ENCODE assay signal across 21 mouse cellular contexts in genomic region chr13:98297883-98298482, GRCm38 (mm10). TPM values are rescaled to one million over a fixed set of nuclear protein-coding genes. Genes with fewer than 3 reads are reported as not detected.
DNase-seq lines count a peak whose midpoint lies in the region; ATAC-seq and TF ChIP-seq lines count a peak whose summit lies in the region.
"Had no signal": no experiment of that assay in that cellular context is flagged by ENCODE, and none has a peak within 500 bp of the region (broad histone marks: within the 10 kb centered on the region; RNA-seq: fewer than 3 reads in every experiment).

No protein-coding gene starts in this region.

- no peaks in the 10 kb centered on the region for H3K4me1 ChIP-seq in intestine, postnatal 0 days (replicated peaks; ENCODE audit: control insufficient read depth, insufficient read depth, low read length)
- no peaks in the 10 kb centered on the region for H3K4me1 ChIP-seq in intestine, embryonic 16.5 days (ENCODE audit: control insufficient read depth, insufficient read depth, low read length)
- no peaks in the 10 kb centered on the region for H3K4me1 ChIP-seq in midbrain, postnatal 0 days (ENCODE audit: insufficient read depth, low read length)
- no peaks in the 10 kb centered on the region for H3K4me1 ChIP-seq in midbrain, embryonic 14.5 days (ENCODE audit: control insufficient read depth, insufficient read depth, low read length)

- no peak overlapping the region for H3K4me2 ChIP-seq in intestine, postnatal 0 days (replicated peaks; ENCODE audit: low read depth)
- H3K4me2 ChIP-seq in intestine, embryonic 16.5 days (ENCODE audit: low read depth, low read length) = no peak overlapping the region
- H3K4me2 ChIP-seq in midbrain, postnatal 0 days (ENCODE audit: low read depth, low read length, poor library complexity, severe bottlenecking) = no peak overlapping the region
- H3K4me2 ChIP-seq in midbrain, embryonic 14.5 days (ENCODE audit: low read length) = no peak overlapping the region

- no peak for DNase-seq in midbrain, postnatal 0 days (ENCODE audit: low spot score)
- DNase-seq in midbrain, embryonic 14.5 days = no peak
- peak; percentile 49 for DNase-seq in MN1 (ENCODE audit: low spot score)
- DNase-seq in adrenal gland, postnatal 10 days = no peak
- no peak for DNase-seq in spleen, adult 12 weeks (ENCODE audit: low spot score)
- DNase-seq in urinary bladder, postnatal 14 days (ENCODE audit: low spot score) = no peak
- DNase-seq: cerebellum, adult 11-12 months; cerebellum, postnatal 36 days; gastrocnemius, postnatal 25 days; heart, postnatal 4 days; layer of hippocampus, adult 9-11 months; liver; thymus, adult 18-20 months had no signal

- ATAC-seq in intestine, postnatal 0 days = no peak
- ATAC-seq in intestine, embryonic 16.5 days = no peak
- ATAC-seq in midbrain, postnatal 0 days (ENCODE audit: low FRiP score) = no peak
- no peak for ATAC-seq in midbrain, embryonic 14.5 days (ENCODE audit: low FRiP score, low TSS enrichment)

- H3K27me3 ChIP-seq in intestine, postnatal 0 days (replicated peaks; ENCODE audit: control insufficient read depth, insufficient read depth, low read length) = no peaks in the 10 kb centered on the region
- no peaks in the 10 kb centered on the region for H3K27me3 ChIP-seq in intestine, embryonic 16.5 days (replicated peaks; ENCODE audit: control insufficient read depth, insufficient read depth, low read length)
- no peaks in the 10 kb centered on the region for H3K27me3 ChIP-seq in midbrain, postnatal 0 days (ENCODE audit: insufficient read depth, low read length)
- H3K27me3 ChIP-seq in midbrain, embryonic 14.5 days (ENCODE audit: control insufficient read depth, insufficient read depth, low read length) = no peaks in the 10 kb centered on the region
- H3K27me3 ChIP-seq: heart, embryonic 12.5 days had no signal

- peak; percentile 53 for TF ChIP-seq CTCF in intestine, postnatal 0 days (IDR thresholded peaks at IDR 0.05; ENCODE audit: low read depth)
- TF ChIP-seq CTCF in midbrain, postnatal 0 days (IDR thresholded peaks at IDR 0.05) = peak; percentile 49

- no peak overlapping the region for H3K27ac ChIP-seq in intestine, postnatal 0 days (ENCODE audit: low read depth, low read length)
- no peak overlapping the region for H3K27ac ChIP-seq in intestine, embryonic 16.5 days (ENCODE audit: low read length)
- no peak overlapping the region for H3K27ac ChIP-seq in midbrain, postnatal 0 days (ENCODE audit: low read depth, low read length)
- no peak overlapping the region for H3K27ac ChIP-seq in midbrain, embryonic 14.5 days (replicated peaks; ENCODE audit: low read depth, low read length)

- no peaks in the 10 kb centered on the region for H3K36me3 ChIP-seq in intestine, postnatal 0 days (ENCODE audit: control insufficient read depth, insufficient read depth)
- no peaks in the 10 kb centered on the region for H3K36me3 ChIP-seq in intestine, embryonic 16.5 days (ENCODE audit: control insufficient read depth, insufficient read depth, low read length)
- H3K36me3 ChIP-seq in midbrain, postnatal 0 days (ENCODE audit: insufficient read depth, low read length) = no peaks in the 10 kb centered on the region
- H3K36me3 ChIP-seq in midbrain, embryonic 14.5 days (ENCODE audit: control insufficient read depth, insufficient read depth, low read length) = no peaks in the 10 kb centered on the region
- H3K36me3 ChIP-seq: heart, embryonic 12.5 days; midbrain, embryonic 10.5 days had no signal

- 94% methylated on average over 6 of the region's 6 CpGs for WGBS in intestine, postnatal 0 days
- 91% methylated on average over 6 of the region's 6 CpGs for WGBS in intestine, embryonic 16.5 days
- 93% methylated on average over 6 of the region's 6 CpGs for WGBS in midbrain, postnatal 0 days
- WGBS in midbrain, embryonic 14.5 days = 95% methylated on average over 6 of the region's 6 CpGs

- H3K4me3 ChIP-seq in intestine, postnatal 0 days (ENCODE audit: low read depth, low read length) = no peak overlapping the region
- H3K4me3 ChIP-seq in intestine, embryonic 16.5 days (ENCODE audit: low read length) = no peak overlapping the region
- no peak overlapping the region for H3K4me3 ChIP-seq in midbrain, postnatal 0 days (ENCODE audit: low read depth, low read length)
- H3K4me3 ChIP-seq in midbrain, embryonic 14.5 days (replicated peaks; ENCODE audit: low read depth, low read length) = no peak overlapping the region
- H3K4me3 ChIP-seq: heart, embryonic 12.5 days had no signal

- H3K9me3 ChIP-seq in intestine, postnatal 0 days (ENCODE audit: control insufficient read depth) = no peaks in the 10 kb centered on the region
- 0 out of 2 replicates have a peak, but pooled peaks cover 4% of the 10 kb centered on the region for H3K9me3 ChIP-seq in intestine, embryonic 16.5 days (ENCODE audit: control insufficient read depth, low read length)
- no peaks in the 10 kb centered on the region for H3K9me3 ChIP-seq in midbrain, postnatal 0 days (ENCODE audit: low read length)
- no peaks in the 10 kb centered on the region for H3K9me3 ChIP-seq in midbrain, embryonic 14.5 days (ENCODE audit: control insufficient read depth, low read length)
- H3K9me3 ChIP-seq: midbrain, embryonic 10.5 days had no signal

- H3K9ac ChIP-seq in intestine, postnatal 0 days (ENCODE audit: low read depth, low read length) = no peak overlapping the region
- no peak overlapping the region for H3K9ac ChIP-seq in intestine, embryonic 16.5 days (ENCODE audit: low read depth, low read length)
- H3K9ac ChIP-seq in midbrain, postnatal 0 days (replicated peaks; ENCODE audit: low read length, poor library complexity, severe bottlenecking) = no peak overlapping the region
- no peak overlapping the region for H3K9ac ChIP-seq in midbrain, embryonic 14.5 days (replicated peaks; ENCODE audit: low read length)
- H3K9ac ChIP-seq: heart, embryonic 12.5 days had no signal

RNA-seq across cellular contexts. Expression of gene Gm21976, which starts 18.3 kb away (rescaled TPM):
- not detected in 2 replicates for polyA plus RNA-seq in intestine, postnatal 0 days (2015; fragmentation: Nextera tagmentation; extraction: Ambion mirVana)
- polyA plus RNA-seq in intestine, embryonic 16.5 days (2015; fragmentation: Nextera tagmentation; extraction: Ambion mirVana) = not detected in 2 replicates
- 3.0 TPM in 1 of 2 replicates, not detected in the other for total RNA-seq in midbrain, postnatal 0 days (2014; rRNA removed)
- polyA plus RNA-seq in midbrain, postnatal 0 days (2015; fragmentation: Nextera tagmentation; extraction: Ambion mirVana) = not detected in 2 replicates
- not detected in 2 replicates for polyA plus RNA-seq in midbrain, embryonic 14.5 days (2014; fragmentation: Nextera tagmentation; extraction: Ambion mirVana)
- not detected for total RNA-seq in adrenal gland, postnatal 10 days (2021)
- total RNA-seq: gastrocnemius, postnatal 25 days; heart, postnatal 4 days; left cerebral cortex, postnatal 25 days had no signal
- polyA plus RNA-seq: embryonic facial prominence, embryonic 11.5 days; heart, embryonic 12.5 days; inflammation-experienced regulatory T-cells, adult 6 months; kidney, embryonic 16.5 days; midbrain, embryonic 10.5 days had no signal

RNA-seq across cellular contexts. Expression of gene Btf3, which starts 18.8 kb away (rescaled TPM):
- polyA plus RNA-seq in intestine, postnatal 0 days (2015; fragmentation: Nextera tagmentation; extraction: Ambion mirVana) = 471 and 494 TPM in 2 replicates
- polyA plus RNA-seq in intestine, embryonic 16.5 days (2015; fragmentation: Nextera tagmentation; extraction: Ambion mirVana) = 549 and 610 TPM in 2 replicates
- total RNA-seq in midbrain, postnatal 0 days (2014; rRNA removed) = 269 and 303 TPM in 2 replicates
- polyA plus RNA-seq in midbrain, postnatal 0 days (2015; fragmentation: Nextera tagmentation; extraction: Ambion mirVana) = 441 and 472 TPM in 2 replicates
- polyA plus RNA-seq in midbrain, embryonic 14.5 days (2014; fragmentation: Nextera tagmentation; extraction: Ambion mirVana) = 568 and 574 TPM in 2 replicates
- 100 to 1,000 TPM; 361 to 381 TPM for total RNA-seq in adrenal gland, postnatal 10 days (2021)

RNA-seq across cellular contexts. Expression of gene Ankra2, which starts 35.1 kb away (rescaled TPM):
- 18.9 and 19.3 TPM in 2 replicates for polyA plus RNA-seq in intestine, postnatal 0 days (2015; fragmentation: Nextera tagmentation; extraction: Ambion mirVana)
- polyA plus RNA-seq in intestine, embryonic 16.5 days (2015; fragmentation: Nextera tagmentation; extraction: Ambion mirVana) = 17.2 and 17.8 TPM in 2 replicates
- total RNA-seq in midbrain, postnatal 0 days (2014; rRNA removed) = 81.8 and 102 TPM in 2 replicates
- polyA plus RNA-seq in midbrain, postnatal 0 days (2015; fragmentation: Nextera tagmentation; extraction: Ambion mirVana) = 102 and 109 TPM in 2 replicates
- 97.6 and 110 TPM in 2 replicates for polyA plus RNA-seq in midbrain, embryonic 14.5 days (2014; fragmentation: Nextera tagmentation; extraction: Ambion mirVana)
- 10 to 100 TPM; 22.7 to 26.9 TPM for total RNA-seq in adrenal gland, postnatal 10 days (2021)

RNA-seq across cellular contexts. Expression of gene Utp15, which starts 35.1 kb away (rescaled TPM):
- 9.3 and 9.8 TPM in 2 replicates for polyA plus RNA-seq in intestine, postnatal 0 days (2015; fragmentation: Nextera tagmentation; extraction: Ambion mirVana)
- 29.7 and 30.8 TPM in 2 replicates for polyA plus RNA-seq in intestine, embryonic 16.5 days (2015; fragmentation: Nextera tagmentation; extraction: Ambion mirVana)
- 24.7 and 35.2 TPM in 2 replicates for total RNA-seq in midbrain, postnatal 0 days (2014; rRNA removed)
- polyA plus RNA-seq in midbrain, postnatal 0 days (2015; fragmentation: Nextera tagmentation; extraction: Ambion mirVana) = 24.1 and 26.0 TPM in 2 replicates
- polyA plus RNA-seq in midbrain, embryonic 14.5 days (2014; fragmentation: Nextera tagmentation; extraction: Ambion mirVana) = 27.5 and 35.1 TPM in 2 replicates
- total RNA-seq in adrenal gland, postnatal 10 days (2021) = 10 to 100 TPM; 16.4 TPM

RNA-seq across cellular contexts. Expression of gene Foxd1, which starts 56.1 kb away (rescaled TPM):
- not detected in 2 replicates for polyA plus RNA-seq in intestine, postnatal 0 days (2015; fragmentation: Nextera tagmentation; extraction: Ambion mirVana)
- 0.02 TPM in 1 of 2 replicates, not detected in the other for polyA plus RNA-seq in intestine, embryonic 16.5 days (2015; fragmentation: Nextera tagmentation; extraction: Ambion mirVana)
- total RNA-seq in midbrain, postnatal 0 days (2014; rRNA removed) = 2.4 and 2.5 TPM in 2 replicates
- polyA plus RNA-seq in midbrain, postnatal 0 days (2015; fragmentation: Nextera tagmentation; extraction: Ambion mirVana) = 0.59 and 0.74 TPM in 2 replicates
- 0.12 and 0.54 TPM in 2 replicates for polyA plus RNA-seq in midbrain, embryonic 14.5 days (2014; fragmentation: Nextera tagmentation; extraction: Ambion mirVana)
- 1 to 10 TPM in 1 of 2 experiments, under 1 TPM in 1; 0.72 to 1.1 TPM for total RNA-seq in adrenal gland, postnatal 10 days (2021)
- polyA plus RNA-seq: inflammation-experienced regulatory T-cells, adult 6 months had no signal
